Mouse (Mus musculus): ENCODE measurements around the gene Secisbp2l. TPM values are rescaled to one million over a fixed set of nuclear protein-coding genes. Genes with fewer than 3 reads are reported as not detected.

Secisbp2l gene
- polyA plus RNA-seq, 1 experiment from 2014 or later, result 16.7 TPM

GRCm38 (mm10) chr2:125801947-125802346 is 19.3 kb upstream of the Secisbp2l start:
- no peak overlapping the region for H3K4me2 ChIP-seq
- no peak overlapping the region for H3K4me3 ChIP-seq (ENCODE audit: low read depth, low read length)
- ATAC-seq (replicated peaks; ENCODE audit: insufficient number of reproducible peaks, low FRiP score, low TSS enrichment), result no peak
- WGBS (ENCODE audit: insufficient replicate concordance), result 79% methylated on average over 4 of the region's 4 CpGs
- H3K9ac ChIP-seq (ENCODE audit: low read depth, low read length), result no peak overlapping the region
- H3K4me1 ChIP-seq (ENCODE audit: control insufficient read depth, insufficient read depth, low read length), result no peaks in the 10 kb centered on the region
- no peaks in the 10 kb centered on the region for H3K27me3 ChIP-seq (ENCODE audit: control insufficient read depth, insufficient read depth, low read length)
- no peak overlapping the region for H3K27ac ChIP-seq (ENCODE audit: low read depth, low read length)
- no peaks in the 10 kb centered on the region for H3K36me3 ChIP-seq (ENCODE audit: control insufficient read depth, insufficient read depth, low read length)
- no peaks in the 10 kb centered on the region for H3K9me3 ChIP-seq (replicated peaks; ENCODE audit: control insufficient read depth, low read length)

- no peak overlapping the region for H3K27ac ChIP-seq (ENCODE audit: low read depth, low read length)
- no peak for ATAC-seq (replicated peaks; ENCODE audit: insufficient number of reproducible peaks, low FRiP score, low TSS enrichment)
- WGBS (ENCODE audit: insufficient replicate concordance), result 51% methylated on average over 8 of the region's 8 CpGs
These were observed 18.4 kb upstream of the Secisbp2l start for GRCm38 (mm10) chr2:125801038-125801437.

GRCm38 (mm10) chr2:125800428-125800827 is 17.8 kb upstream of the Secisbp2l start:
- WGBS (ENCODE audit: insufficient replicate concordance), result 33% methylated on average over 4 of the region's 4 CpGs
- H3K36me3 ChIP-seq (ENCODE audit: control insufficient read depth, insufficient read depth, low read length), result no peaks in the 10 kb centered on the region
- no peaks in the 10 kb centered on the region for H3K4me1 ChIP-seq (ENCODE audit: control insufficient read depth, insufficient read depth, low read length)
- no peak overlapping the region for H3K9ac ChIP-seq (ENCODE audit: low read depth, low read length)
- H3K9me3 ChIP-seq (replicated peaks; ENCODE audit: control insufficient read depth, low read length), result no peaks in the 10 kb centered on the region
- no peaks in the 10 kb centered on the region for H3K27me3 ChIP-seq (ENCODE audit: control insufficient read depth, insufficient read depth, low read length)
- no peak overlapping the region for H3K4me2 ChIP-seq
- no peak for ATAC-seq (replicated peaks; ENCODE audit: insufficient number of reproducible peaks, low FRiP score, low TSS enrichment)
- H3K27ac ChIP-seq (ENCODE audit: low read depth, low read length), result no peak overlapping the region
- no peak overlapping the region for H3K4me3 ChIP-seq (ENCODE audit: low read depth, low read length)

More at GRCm38 (mm10) chr2:125801038-125801437, 18.4 kb upstream of the Secisbp2l start:
- Histone ChIP-seq H3K4me1 (ENCODE audit: control insufficient read depth, insufficient read depth, low read length) (no peaks in the 10 kb centered on the region), H3K36me3 (ENCODE audit: control insufficient read depth, insufficient read depth, low read length) (no peaks in the 10 kb centered on the region), H3K4me2 (no peak overlapping the region), H3K9me3 (replicated peaks; ENCODE audit: control insufficient read depth, low read length) (no peaks in the 10 kb centered on the region), H3K9ac (ENCODE audit: low read depth, low read length) (no peak overlapping the region), H3K27me3 (ENCODE audit: control insufficient read depth, insufficient read depth, low read length) (no peaks in the 10 kb centered on the region), H3K4me3 (ENCODE audit: low read depth, low read length) (no peak overlapping the region)

- Histone ChIP-seq H3K9ac (ENCODE audit: low read depth, low read length) (no peak overlapping the region), H3K4me1 (ENCODE audit: control insufficient read depth, insufficient read depth, low read length) (no peaks in the 10 kb centered on the region), H3K27me3 (ENCODE audit: control insufficient read depth, insufficient read depth, low read length) (no peaks in the 10 kb centered on the region), H3K9me3 (replicated peaks; ENCODE audit: control insufficient read depth, low read length) (no peaks in the 10 kb centered on the region), H3K36me3 (ENCODE audit: control insufficient read depth, insufficient read depth, low read length) (no peaks in the 10 kb centered on the region), H3K4me3 (ENCODE audit: low read depth, low read length) (no peak overlapping the region), H3K27ac (ENCODE audit: low read depth, low read length) (no peak overlapping the region), H3K4me2 (no peak overlapping the region)
- ATAC-seq (replicated peaks; ENCODE audit: insufficient number of reproducible peaks, low FRiP score, low TSS enrichment), result no peak
These were observed 15.2 kb upstream of the Secisbp2l start for GRCm38 (mm10) chr2:125797872-125798271.

- no peaks in the 10 kb centered on the region for H3K4me1 ChIP-seq (ENCODE audit: control insufficient read depth, insufficient read depth, low read length)
- 70% methylated on average over 2 of the region's 2 CpGs for WGBS (ENCODE audit: insufficient replicate concordance)
- H3K9ac ChIP-seq (ENCODE audit: low read depth, low read length), result no peak overlapping the region
- no peaks in the 10 kb centered on the region for H3K9me3 ChIP-seq (replicated peaks; ENCODE audit: control insufficient read depth, low read length)
- H3K27ac ChIP-seq (ENCODE audit: low read depth, low read length), result no peak overlapping the region
- ATAC-seq (replicated peaks; ENCODE audit: insufficient number of reproducible peaks, low FRiP score, low TSS enrichment), result no peak
- no peak overlapping the region for H3K4me3 ChIP-seq (ENCODE audit: low read depth, low read length)
- no peaks in the 10 kb centered on the region for H3K36me3 ChIP-seq (ENCODE audit: control insufficient read depth, insufficient read depth, low read length)
- no peaks in the 10 kb centered on the region for H3K27me3 ChIP-seq (ENCODE audit: control insufficient read depth, insufficient read depth, low read length)
- no peak overlapping the region for H3K4me2 ChIP-seq
These were observed 12.4 kb upstream of the Secisbp2l start for GRCm38 (mm10) chr2:125795118-125795517.

GRCm38 (mm10) chr2:125794166-125794565 is 11.5 kb upstream of the Secisbp2l start:
- no peaks in the 10 kb centered on the region for H3K36me3 ChIP-seq (ENCODE audit: control insufficient read depth, insufficient read depth, low read length)
- H3K27ac ChIP-seq (ENCODE audit: low read depth, low read length), result no peak overlapping the region
- no peak overlapping the region for H3K4me3 ChIP-seq (ENCODE audit: low read depth, low read length)
- H3K27me3 ChIP-seq (ENCODE audit: control insufficient read depth, insufficient read depth, low read length), result no peaks in the 10 kb centered on the region
- no peaks in the 10 kb centered on the region for H3K9me3 ChIP-seq (replicated peaks; ENCODE audit: control insufficient read depth, low read length)
- WGBS (ENCODE audit: insufficient replicate concordance), result 62% methylated on average over 2 of the region's 2 CpGs
- no peak overlapping the region for H3K9ac ChIP-seq (ENCODE audit: low read depth, low read length)
- ATAC-seq (replicated peaks; ENCODE audit: insufficient number of reproducible peaks, low FRiP score, low TSS enrichment), result no peak
- no peaks in the 10 kb centered on the region for H3K4me1 ChIP-seq (ENCODE audit: control insufficient read depth, insufficient read depth, low read length)
- H3K4me2 ChIP-seq, result no peak overlapping the region

GRCm38 (mm10) chr2:125792879-125793261 is 10.2 kb upstream of the Secisbp2l start:
- WGBS (ENCODE audit: insufficient replicate concordance), result 77% methylated on average over 11 of the region's 11 CpGs
- Histone ChIP-seq H3K4me2 (no peak overlapping the region), H3K27ac (ENCODE audit: low read depth, low read length) (no peak overlapping the region), H3K36me3 (ENCODE audit: control insufficient read depth, insufficient read depth, low read length) (no peaks in the 10 kb centered on the region), H3K9ac (ENCODE audit: low read depth, low read length) (no peak overlapping the region), H3K9me3 (replicated peaks; ENCODE audit: control insufficient read depth, low read length) (no peaks in the 10 kb centered on the region), H3K27me3 (ENCODE audit: control insufficient read depth, insufficient read depth, low read length) (no peaks in the 10 kb centered on the region), H3K4me1 (ENCODE audit: control insufficient read depth, insufficient read depth, low read length) (no peaks in the 10 kb centered on the region), H3K4me3 (ENCODE audit: low read depth, low read length) (no peak overlapping the region)
- ATAC-seq (replicated peaks; ENCODE audit: insufficient number of reproducible peaks, low FRiP score, low TSS enrichment), result no peak

- Histone ChIP-seq H3K4me2 (no peak overlapping the region), H3K27ac (ENCODE audit: low read depth, low read length) (no peak overlapping the region), H3K4me3 (ENCODE audit: low read depth, low read length) (no peak overlapping the region), H3K36me3 (ENCODE audit: control insufficient read depth, insufficient read depth, low read length) (no peaks in the 10 kb centered on the region), H3K4me1 (ENCODE audit: control insufficient read depth, insufficient read depth, low read length) (no peaks in the 10 kb centered on the region), H3K9ac (ENCODE audit: low read depth, low read length) (no peak overlapping the region), H3K9me3 (replicated peaks; ENCODE audit: control insufficient read depth, low read length) (no peaks in the 10 kb centered on the region), H3K27me3 (ENCODE audit: control insufficient read depth, insufficient read depth, low read length) (no peaks in the 10 kb centered on the region)
- ATAC-seq (replicated peaks; ENCODE audit: insufficient number of reproducible peaks, low FRiP score, low TSS enrichment), result no peak
- WGBS (ENCODE audit: insufficient replicate concordance), result 49% methylated on average over 2 of the region's 2 CpGs
These were observed 9.6 kb upstream of the Secisbp2l start for GRCm38 (mm10) chr2:125792144-125792878.

GRCm38 (mm10) chr2:125791485-125791885 is 8.8 kb upstream of the Secisbp2l start:
- no peak overlapping the region for H3K9ac ChIP-seq (ENCODE audit: low read depth, low read length)
- H3K4me2 ChIP-seq, result no peak overlapping the region
- no peaks in the 10 kb centered on the region for H3K4me1 ChIP-seq (ENCODE audit: control insufficient read depth, insufficient read depth, low read length)
- ATAC-seq (replicated peaks; ENCODE audit: insufficient number of reproducible peaks, low FRiP score, low TSS enrichment), result no peak
- no peak overlapping the region for H3K4me3 ChIP-seq (ENCODE audit: low read depth, low read length)
- WGBS (ENCODE audit: insufficient replicate concordance), result 58% methylated on average over 7 of the region's 7 CpGs
- no peaks in the 10 kb centered on the region for H3K9me3 ChIP-seq (replicated peaks; ENCODE audit: control insufficient read depth, low read length)
- no peaks in the 10 kb centered on the region for H3K36me3 ChIP-seq (ENCODE audit: control insufficient read depth, insufficient read depth, low read length)
- no peaks in the 10 kb centered on the region for H3K27me3 ChIP-seq (ENCODE audit: control insufficient read depth, insufficient read depth, low read length)
- H3K27ac ChIP-seq (ENCODE audit: low read depth, low read length), result no peak overlapping the region

Measured in heart, embryonic 11.5 days (tissue).